Mouse (Mus musculus) thymus, adult 18-20 months (tissue): Measurements from ENCODE around the gene Il1rl2.

ENCODE experiments used
- DNase-seq, 2 experiments: peaks; one replicate each; pipeline ENCODE4 v3.0.0; 2022; ENCODE audit warnings: mixed read lengths in 2 of 2

Gene Il1rl2

DNA sequence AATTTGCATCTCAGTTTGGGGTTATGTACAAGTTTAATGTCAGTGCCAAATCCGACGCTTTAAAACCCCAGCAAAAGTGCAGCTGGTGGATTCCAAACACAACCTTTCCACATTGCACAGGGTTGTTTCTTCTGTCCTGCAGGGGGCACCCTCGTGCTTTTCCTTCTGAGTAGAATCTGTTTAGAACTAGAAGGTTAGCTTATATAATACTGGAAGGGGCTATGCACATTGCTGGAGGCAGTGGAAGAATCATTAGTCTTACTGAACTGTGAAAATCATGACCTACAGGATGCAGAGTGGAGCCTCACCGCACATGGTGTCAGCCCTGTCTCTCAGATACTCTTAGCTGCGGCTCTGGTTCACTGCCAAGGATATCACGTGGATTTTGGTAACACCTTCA lies 55.7 kb downstream of the Il1rl2 start:
- peak in 1 of 2 experiments; percentile 20 for DNase-seq

DNA sequence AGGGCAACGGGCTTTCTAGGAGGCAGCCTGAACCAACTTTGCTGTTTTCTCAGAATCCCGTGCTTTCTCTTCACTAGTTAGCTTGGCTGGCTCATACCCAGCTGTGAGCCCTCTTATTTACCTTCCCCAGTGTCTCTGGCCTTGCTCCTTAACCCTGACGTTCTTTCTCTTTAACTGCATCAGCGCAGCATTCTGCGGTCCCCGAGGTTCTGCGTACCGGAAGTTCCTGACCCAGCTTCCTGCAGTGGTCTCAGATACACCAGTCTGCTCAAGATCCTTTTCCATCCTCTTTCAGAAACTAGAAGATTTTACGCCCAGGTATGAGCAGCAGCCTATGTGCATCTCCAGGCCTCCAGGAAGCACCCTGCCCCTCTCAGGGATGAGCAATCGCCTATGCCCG lies 56.6 kb downstream of the Il1rl2 start:
- DNase-seq = no peak

DNA sequence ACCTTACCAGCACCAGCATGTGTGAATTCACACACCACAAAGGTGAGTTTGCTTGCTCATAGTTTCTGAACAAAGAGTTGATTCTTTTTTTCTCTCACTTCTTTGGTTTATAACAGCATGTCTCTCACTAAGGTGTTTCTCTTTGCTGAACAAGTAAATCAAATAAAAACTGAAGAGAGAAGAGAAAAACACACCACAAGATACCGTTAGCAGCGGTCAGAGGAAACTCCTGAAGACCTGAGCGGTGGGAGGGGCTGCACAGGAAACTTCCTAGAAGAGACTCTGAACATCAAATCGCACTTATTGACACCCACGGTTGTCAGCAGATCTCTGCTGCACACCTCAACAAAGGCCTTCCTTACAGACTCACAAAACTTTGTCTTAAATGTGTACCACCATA lies 58.4 kb downstream of the Il1rl2 start:
- no peak for DNase-seq

DNA sequence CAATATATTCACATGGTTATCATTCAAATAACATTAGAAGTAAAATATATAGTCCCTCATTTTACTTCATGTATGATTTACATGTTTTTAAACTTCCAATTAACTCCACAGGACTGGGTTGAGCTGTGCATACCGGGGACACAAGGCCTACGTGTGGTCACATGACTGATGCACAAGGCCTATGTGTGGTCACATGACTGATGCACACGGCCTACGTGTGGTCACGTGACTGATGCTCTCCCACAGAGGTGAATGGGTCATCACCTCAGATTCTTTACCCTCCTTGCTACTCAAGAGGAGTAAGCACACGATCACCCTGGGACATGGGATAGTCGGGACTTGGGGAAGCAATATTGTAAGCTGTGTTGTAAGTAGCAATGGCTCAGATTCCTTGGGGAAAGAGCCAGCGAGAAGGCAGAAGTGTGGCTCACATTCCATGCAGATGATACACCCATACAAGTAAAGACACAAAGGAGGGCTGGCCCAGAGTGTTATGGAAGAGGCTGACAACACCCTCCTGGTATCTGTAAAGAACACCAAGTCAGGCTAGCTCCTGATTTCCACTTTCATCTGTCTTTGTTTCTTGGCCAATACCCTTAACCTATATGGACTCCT lies 60.6 kb downstream of the Il1rl2 start:
- no peak for DNase-seq

DNA sequence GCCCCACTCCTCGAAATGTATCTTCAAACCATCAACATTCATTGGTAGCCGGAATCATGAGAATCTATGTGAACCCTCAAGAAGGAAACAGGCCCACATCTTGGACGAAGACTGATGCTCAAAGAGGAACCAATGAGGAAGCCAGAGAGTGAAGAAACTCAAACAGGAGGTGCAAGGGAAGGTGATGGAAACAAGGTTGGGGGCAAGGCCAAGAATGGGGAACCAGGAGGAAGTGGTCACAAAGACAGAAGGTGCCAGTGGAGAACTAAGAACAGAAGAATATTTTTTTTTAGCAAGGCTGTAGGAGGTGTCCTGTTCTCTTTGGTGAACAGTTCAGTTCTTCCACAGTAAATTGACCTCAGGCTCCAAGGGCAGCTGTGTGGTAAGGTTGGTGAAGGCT lies 67.0 kb downstream of the Il1rl2 start:
- no peak for DNase-seq

DNA sequence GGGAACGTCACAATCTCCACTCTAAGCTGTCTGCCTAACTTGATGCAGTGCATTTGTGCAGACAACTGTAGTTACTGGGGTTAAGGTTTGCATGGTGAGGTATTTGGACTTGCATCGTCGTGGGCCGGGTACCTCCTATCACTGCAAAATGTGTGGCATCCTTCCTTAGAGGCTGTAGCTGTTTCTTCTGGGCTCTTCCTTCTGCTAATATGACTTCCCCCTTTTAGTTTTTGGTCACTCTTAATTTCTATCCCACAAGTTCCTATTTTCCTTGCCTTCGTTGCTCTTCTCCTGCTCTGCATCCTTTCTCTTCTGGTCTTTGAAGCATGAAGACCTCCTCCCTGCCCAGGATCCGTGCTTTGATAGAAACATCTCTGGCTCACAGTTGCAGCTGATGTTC lies 68.1 kb downstream of the Il1rl2 start:
- no peak for DNase-seq

DNA sequence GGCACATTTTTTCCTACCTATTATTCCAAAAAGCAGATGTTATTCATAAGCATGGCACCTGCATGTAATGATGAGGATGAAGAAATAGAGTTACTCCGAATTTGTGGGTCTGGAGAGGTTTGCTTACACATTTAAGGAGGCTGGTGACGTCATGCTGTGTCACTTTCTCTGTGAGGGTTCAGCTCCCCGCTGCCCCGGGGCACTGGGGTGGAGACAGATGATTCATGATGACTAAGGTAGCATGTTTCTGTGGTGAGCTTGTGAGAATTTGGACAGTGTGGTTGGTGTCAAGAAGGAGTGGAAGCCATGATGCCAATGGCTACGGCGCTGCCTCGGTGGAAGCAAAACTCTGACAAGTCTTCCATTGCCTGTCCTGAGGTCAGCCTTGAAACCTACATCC lies 68.8 kb downstream of the Il1rl2 start:
- no peak for DNase-seq

DNA sequence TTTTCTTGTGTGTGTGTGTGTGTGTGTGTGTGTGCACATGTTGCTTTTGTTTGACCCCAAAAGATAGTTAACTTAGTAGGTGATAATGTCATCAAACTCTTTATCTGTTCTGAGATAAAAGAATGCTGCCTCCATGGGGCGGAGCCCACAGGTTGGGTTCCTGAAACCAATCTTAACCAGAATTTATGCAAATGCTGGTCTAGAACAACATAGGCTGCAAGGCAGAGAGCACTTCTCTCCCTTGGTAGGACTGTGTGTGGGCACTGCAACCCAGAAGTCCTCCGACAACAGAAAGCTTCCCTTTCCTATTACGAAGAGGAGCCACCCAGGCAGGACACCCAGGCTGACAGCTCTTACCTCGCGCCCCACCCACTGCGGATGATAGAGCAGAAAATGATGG lies 75.2 kb downstream of the Il1rl2 start:
- no peak for DNase-seq

DNA sequence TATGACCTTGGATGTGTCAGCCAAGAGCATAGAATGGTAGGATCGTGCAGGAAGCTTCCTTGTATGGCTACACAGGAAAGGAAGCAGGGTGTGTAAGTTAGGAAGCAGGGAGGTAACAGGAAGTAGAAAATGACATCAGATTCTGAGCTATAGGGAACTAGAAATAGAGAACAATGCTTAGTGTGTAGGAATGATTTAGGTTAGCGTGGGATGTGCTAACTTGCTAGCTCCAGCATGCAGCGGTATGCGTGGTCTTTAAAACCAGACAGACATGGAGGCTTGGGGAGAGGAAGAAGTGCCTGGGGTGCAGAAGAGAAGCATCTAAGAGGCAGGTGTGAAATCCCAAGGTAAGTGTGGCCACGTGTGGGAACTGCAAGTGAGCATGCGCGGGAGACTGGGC lies 80.3 kb downstream of the Il1rl2 start:
- no peak for DNase-seq

DNA sequence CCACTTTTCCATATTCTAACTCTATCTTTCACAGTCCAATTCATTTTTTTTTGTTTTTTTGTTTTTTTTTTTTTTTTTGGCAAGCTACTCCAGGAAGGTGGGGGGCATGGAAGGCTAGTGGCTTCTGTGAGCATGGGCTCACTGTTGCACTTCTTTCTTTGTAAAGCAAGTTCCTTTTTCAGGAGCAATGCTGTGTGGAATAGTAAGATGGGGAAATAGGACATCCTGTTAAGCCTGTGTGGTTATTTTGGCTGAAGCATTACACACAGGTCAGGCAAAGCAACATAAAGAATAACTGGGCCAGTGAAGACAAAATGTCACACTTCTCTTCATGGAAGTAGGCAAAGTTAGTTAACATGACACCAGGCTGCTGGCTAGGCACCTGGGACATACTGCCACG lies 85.5 kb downstream of the Il1rl2 start:
- no peak for DNase-seq

DNA sequence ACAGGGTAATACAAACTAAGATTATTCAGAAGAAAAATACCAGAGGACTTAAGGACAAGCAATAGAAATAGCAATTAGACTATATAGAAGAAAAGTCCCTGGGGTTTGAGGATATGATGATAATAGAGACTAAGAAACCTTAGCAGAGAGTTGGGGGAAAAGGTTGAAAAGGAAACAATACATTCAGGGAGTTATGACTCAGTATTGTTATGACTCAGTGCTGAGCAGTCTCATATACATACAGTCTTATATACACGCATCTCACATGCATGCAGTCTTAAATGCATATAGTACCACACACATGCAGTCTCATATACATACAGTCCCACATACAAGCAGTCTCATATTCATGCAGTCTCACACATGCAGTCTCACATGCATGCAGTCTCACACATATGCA lies 88.6 kb downstream of the Il1rl2 start:
- no peak for DNase-seq

DNA sequence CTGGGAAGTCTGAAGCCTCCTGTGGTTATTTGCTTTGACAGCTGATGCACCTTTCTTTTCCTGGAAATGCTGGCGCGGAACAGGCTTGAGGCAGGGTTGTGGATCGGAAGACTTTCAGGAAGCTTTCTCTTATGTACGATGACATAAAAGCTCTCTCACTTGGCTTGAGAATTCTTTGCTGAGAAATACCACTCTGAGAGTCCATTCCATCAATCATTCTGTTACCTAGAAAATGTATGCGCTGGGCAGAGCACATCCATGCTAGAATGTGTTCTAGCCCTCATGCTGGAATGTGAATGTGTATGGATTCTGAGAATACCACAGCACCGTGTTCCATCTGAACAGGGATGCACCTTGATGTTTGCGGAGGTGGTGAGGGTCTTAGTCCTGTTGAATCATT lies 89.9 kb downstream of the Il1rl2 start:
- no peak for DNase-seq

DNA sequence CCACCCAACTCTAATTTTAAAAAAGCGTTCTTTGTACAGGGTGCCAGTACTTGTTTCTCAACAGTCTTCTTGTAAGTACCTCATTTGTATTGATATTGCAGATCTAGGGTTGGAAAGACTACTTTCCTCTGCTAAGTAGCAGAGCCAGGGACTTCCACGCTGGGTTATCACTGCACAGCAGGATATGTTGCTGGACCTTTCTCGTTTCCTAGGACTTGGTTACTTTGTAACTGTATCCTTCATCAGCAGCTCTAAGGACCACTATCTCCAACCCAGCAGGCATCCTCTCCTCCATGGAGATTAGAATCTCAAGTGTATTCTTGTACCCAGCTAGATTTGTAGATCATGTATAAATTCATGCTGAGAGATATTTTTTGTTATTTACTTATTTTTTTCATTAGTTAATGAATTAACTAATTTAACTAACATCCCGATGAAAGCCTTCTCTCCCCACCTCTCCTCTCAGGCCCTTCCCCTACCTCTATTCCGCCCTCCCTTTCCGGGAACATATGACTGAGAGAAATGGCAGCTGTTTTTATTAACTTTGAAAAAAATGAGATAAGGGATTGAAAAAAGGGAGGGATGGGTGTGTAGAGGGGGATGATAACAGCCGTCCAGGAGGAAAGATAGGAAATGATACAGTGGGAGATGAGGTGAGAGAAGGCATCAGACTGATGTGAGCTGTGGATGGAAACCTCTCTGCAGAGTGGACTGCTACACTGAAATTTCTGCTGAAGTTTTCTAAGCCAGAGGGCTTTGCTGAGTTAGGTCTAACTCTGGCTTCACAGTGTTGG lies 90.7 kb downstream of the Il1rl2 start:
- no peak for DNase-seq

DNA sequence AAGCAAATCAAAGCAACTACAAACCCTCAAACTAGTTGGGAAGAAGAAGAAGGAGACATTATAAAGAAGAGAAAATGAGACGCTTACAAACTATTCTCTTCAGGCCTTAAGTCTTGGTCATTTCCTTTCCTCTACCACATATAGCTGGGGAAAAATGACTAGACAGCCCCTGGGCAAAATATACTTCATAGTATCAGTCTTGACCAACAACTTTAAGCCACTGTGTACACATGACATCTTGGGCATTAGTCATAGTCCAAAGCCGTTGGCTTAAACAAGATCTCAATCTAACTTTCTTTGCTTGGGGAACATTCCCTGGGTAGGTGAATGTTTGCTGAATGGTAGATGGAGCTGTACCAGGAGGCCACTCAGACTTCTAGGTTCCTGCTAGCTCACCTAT lies 92.6 kb downstream of the Il1rl2 start:
- DNase-seq = no peak
